Mouse (Mus musculus): ENCODE data around the gene Nipa2.

GRCm38 (mm10) chr7:55966866-55967460, 4.7 kb upstream of the Nipa2 start:
- TF ChIP-seq POLR2A (IDR thresholded peaks at IDR 0.05; ENCODE audit: insufficient read depth, low read depth, low read length) = no peak
- TF ChIP-seq CTCF (IDR thresholded peaks at IDR 0.05; ENCODE audit: insufficient read depth, low read depth, low read length) = no peak

Measured in olfactory bulb, adult 2 months (tissue).